Mouse (Mus musculus) layer of hippocampus, adult 9-10 months (tissue): ENCODE results near the gene Dok4.

Experiments used
- DNase-seq: peaks from one replicate; pipeline ENCODE4 v3.0.0; 2022; ENCODE audit warnings: low spot score

Gene Dok4

GRCm38 (mm10) chr8:94876197-94876730, at the start of gene Dok4:
Gene Dok4 (minus strand): TSS chr8:94876330.
- DNase-seq, result no peak

DNA sequence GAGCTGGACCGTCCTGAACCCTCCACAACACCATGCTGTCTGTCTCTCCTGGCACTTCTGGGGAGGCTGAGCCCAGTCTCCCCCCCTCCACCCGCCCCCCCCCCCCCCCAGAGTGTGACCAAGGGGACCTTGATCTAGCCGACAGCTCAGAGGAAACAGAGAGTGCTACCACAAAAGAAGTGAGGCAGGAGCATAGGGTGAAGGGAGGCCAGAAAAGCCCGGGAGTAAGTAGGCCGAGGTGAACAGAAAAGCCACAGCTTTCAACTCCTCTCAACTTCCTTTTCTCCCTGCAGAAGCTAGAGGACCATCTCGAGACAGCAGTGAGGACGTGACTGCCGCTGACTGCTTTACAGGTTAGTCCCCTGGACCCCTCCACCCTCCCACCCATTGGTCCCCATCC, 47.3 kb upstream of the Dok4 start, which contains the start of gene Adgrg5:
Gene Adgrg5, plus strand, starts transcription at position 290 of the 400 bp plus-strand sequence.
- DNase-seq, result no peak

GRCm38 (mm10) chr8:94922602-94923001, 46.5 kb upstream of the Dok4 start:
- DNase-seq, result no peak

DNA sequence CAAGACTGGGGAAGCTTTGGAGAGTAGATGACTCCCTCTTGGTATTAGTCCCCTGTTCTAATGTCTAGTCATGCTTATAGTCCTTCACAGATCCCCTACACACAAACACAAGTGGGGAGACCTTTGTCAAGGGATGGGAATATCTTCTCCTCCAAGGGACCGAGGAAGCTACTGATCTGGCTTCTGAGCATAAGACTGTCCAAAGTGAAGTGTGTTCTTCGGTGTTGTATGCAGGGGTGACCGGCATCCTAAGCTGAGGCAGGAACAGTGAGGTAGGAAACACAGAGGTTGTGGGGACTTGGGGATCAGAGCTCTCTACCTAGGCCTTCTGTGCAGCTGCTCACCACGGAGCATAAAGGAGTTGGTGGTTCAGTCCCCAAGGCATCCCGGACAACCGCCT, 46.0 kb upstream of the Dok4 start:
- no peak for DNase-seq

DNA sequence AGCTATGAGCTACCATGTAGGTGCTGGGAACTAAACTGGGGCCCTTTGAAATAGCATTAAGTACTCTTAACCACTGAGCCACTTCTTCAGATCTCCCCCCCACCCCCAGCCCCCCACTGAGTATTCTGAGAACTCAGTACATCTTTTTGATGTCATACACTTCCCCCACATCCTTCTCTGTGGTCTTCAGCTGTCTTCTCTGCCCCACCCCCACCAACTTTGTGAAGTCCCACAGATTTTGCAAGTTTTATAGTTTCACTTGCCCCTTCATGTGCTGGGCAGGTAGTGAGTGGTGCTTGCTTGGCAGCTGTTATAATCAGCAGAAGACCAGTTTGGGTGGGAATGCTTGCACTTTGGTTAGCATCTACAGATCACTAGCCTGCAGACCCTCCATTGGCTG, 43.1 kb upstream of the Dok4 start:
- DNase-seq, result no peak

DNA sequence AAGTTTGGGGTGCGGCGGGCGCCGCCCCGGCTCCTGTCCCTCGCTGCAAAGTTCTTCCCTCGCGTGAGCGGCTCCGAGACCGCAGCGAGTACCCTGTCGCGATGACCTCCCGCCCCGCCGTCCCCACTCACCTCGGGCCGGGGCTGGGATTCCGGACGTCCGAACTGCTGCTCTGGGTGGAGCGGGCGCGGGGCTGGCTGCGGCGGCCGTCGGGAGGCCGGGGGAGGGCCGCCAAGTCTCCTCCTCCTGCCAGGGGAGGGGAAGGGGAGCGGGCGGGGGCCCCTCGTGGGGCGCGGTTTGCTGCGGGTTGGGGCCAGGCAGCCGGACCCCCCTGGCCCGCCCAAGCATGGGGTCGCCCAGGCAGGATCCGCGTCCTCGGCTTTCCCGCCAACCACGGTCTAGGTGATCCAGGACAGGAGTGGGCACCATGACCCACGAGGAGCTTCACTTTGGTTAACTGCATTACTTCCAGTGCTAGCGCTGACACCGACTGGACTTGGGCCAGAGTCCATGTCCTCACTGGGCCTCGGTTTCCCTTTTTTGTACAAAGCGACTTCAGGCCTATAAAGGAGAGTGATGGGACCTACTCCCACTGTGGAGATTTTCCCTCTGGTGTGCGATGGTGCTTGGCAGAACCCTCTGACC, 41.8 kb upstream of the Dok4 start, which contains the start of gene Ccdc102a:
Gene Ccdc102a, minus strand, starts transcription at position 248 of the 645 bp plus-strand sequence.
- DNase-seq, result no peak

DNA sequence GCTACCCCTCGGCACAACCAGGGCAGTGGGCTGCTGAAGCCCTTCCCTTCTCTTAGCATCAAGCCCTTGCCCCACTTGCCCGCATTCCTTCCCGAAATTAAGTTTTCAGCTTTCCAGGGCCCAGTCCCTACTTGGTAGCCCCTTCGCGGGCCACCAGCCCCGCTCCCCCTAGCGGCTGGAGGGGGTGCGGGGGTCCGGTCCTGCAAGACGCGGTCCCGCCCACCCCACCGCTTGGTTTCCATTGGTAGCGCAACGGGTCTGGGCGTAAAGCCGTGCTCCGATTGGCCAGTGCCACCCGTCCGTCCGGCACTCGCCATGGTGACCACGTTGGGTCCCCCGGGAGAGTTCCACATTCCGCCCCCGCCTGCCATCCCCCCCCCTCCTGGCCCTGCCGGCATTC, 41.2 kb upstream of the Dok4 start:
- DNase-seq, result no peak

- no peak for DNase-seq
Observed at GRCm38 (mm10) chr8:94916960-94917324, 40.8 kb upstream of the Dok4 start.

- no peak for DNase-seq
Observed at GRCm38 (mm10) chr8:94916311-94916959, 40.3 kb upstream of the Dok4 start.

GRCm38 (mm10) chr8:94914701-94915101, 38.6 kb upstream of the Dok4 start:
- DNase-seq, result no peak

- no peak for DNase-seq
Observed at GRCm38 (mm10) chr8:94914256-94914655, 38.1 kb upstream of the Dok4 start.

- no peak for DNase-seq
Observed at GRCm38 (mm10) chr8:94913061-94913660, 37.0 kb upstream of the Dok4 start.

GRCm38 (mm10) chr8:94908847-94909246, 32.7 kb upstream of the Dok4 start:
- peak; percentile 46 for DNase-seq

- no peak for DNase-seq
Observed at GRCm38 (mm10) chr8:94907591-94908300, 31.6 kb upstream of the Dok4 start.

DNA sequence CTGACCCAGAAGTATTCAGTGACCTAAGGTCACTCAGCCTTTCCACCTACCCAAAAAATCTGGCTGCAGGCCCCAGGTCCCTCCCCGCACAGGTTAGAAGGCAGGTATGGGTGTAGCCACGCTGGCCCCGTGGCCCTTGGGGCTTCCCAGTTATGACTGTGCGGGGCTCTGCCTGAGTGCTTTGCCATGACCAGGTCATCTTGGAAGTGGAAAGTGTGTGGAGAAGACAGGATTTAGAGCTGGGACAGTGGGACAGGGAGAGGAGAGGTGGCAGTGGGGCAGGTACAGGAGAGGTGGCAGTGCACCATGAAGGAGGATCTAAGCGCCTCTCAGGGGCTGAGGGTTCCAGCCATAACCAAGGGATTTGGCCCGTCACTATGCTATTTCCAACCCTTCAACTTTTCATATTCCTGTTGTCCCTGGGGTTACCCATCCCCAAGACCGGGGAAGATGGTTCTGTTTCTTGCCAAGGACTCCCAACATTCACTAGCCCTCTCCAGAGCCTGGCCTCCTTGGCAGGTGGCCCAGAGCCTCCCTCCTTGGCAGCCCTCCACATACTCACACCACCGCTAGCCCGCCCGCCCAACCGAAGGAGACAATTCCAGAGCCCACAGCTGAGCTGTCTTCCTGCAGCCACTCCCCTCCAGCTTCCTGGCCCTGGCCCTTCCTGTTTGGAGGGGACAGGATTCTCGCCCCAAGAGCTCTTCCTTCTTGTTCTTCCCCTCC, 28.5 kb upstream of the Dok4 start:
- no peak for DNase-seq

DNA sequence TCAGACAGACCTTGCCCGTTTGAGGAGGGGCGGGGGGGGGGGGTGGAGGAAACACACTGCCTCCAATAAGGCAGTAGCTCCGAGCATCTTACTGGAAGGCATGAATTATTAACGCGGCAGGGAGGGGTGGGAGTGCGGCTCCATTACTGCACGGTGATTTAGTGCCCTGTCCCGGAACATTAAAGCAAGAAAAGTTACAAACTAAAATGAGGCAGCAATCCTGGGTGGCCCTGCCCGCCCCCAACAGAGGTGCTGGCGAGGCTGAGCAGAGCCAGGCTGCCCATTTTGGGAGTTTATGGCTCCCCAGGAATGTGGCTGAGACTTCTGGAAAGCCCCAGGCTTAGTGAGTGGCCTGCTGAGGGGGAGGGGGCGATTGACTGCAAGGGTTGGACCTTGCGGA, 27.6 kb upstream of the Dok4 start:
- DNase-seq, result no peak

- no peak for DNase-seq
Observed at GRCm38 (mm10) chr8:94901031-94901430, 24.9 kb upstream of the Dok4 start.

GRCm38 (mm10) chr8:94900617-94901016, 24.5 kb upstream of the Dok4 start:
- DNase-seq, result no peak

DNA sequence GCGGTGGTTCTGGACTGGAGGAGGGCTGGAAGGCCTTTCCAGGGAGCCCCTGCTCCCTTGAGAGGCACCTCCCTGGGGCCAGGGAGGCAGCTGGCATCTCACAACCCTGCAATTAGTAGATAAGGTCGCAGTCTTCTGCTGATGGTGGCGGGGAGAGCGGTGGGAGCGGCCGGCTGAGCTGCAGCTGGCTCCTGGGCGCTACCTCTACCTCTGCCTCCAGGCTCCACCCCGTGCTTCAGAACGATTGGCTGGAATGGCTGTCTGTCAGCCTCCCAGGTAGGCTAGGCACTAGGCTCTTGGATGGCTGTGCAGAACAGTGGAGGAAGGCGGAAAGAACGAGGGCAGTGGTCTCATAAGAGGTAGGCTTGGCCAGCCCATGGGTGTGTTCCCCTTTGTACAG, 23.1 kb upstream of the Dok4 start:
- no peak for DNase-seq

GRCm38 (mm10) chr8:94892917-94893316, 16.8 kb upstream of the Dok4 start:
- no peak for DNase-seq

DNA sequence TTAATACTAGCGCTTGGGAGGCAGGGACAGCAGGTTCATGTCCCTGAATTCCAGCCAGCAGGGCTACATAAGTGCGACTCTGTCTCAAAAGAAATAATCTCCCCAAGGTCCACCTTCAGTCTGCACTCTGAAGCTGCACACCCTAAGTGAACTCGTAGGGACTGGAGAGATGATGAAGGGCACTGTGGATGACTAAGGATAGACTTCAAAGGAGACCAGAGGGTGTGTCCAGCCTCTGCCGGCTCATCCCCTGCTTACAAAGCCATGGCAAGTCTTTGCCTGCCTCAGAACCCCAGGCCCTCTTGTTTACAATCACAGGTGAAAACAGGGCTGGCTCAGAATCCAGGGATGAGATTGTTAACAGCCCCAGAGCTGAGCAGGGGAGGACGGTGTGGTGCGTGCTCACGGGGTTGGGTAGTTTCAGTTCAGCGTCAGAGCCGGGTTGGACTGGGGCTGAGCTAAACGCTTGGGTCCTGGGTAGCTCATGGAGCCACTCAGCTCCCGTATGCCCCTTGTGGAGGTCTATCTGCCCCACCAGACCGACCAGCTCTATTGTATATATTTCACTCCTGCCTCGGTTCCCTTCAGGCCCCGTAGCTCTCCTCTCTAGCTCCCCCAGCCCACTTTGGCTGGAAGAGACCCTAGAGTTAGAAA, 12.4 kb upstream of the Dok4 start:
- DNase-seq, result no peak
